Mouse (Mus musculus) kidney, postnatal 10 days (tissue): ENCODE data around the gene Bet1l.
A peak's percentile ranks its signal among the peaks of the same experiment; 100 is the strongest.
"Not testable (repeated sequence)": the region's sequence is repeated elsewhere in the genome, so short reads cannot be mapped to it uniquely, and the experiment has no call there.

Experiments
- DNase-seq: peaks from one replicate; pipeline ENCODE4 v3.0.0; 2021; ENCODE audit warnings: mixed read lengths

The Bet1l gene

GRCm38 (mm10) chr7:140857550-140858505, at the start of gene Bet1l:
TSS of gene Bet1l (minus strand) at chr7:140857577.
- no peak for DNase-seq

- no peak for DNase-seq
Observed at GRCm38 (mm10) chr7:140907131-140907530, 49.8 kb upstream of the Bet1l start.

GRCm38 (mm10) chr7:140905642-140906081, 48.3 kb upstream of the Bet1l start:
- no peak for DNase-seq

- DNase-seq: peak; percentile 90
Observed at GRCm38 (mm10) chr7:140903212-140903611, 45.8 kb upstream of the Bet1l start.

GRCm38 (mm10) chr7:140902036-140902875, 44.9 kb upstream of the Bet1l start:
- no peak for DNase-seq

- DNase-seq: no peak
Observed at GRCm38 (mm10) chr7:140900220-140900619, 42.8 kb upstream of the Bet1l start, which contains the start of gene Cox8b. TSS of gene Cox8b (minus strand) at chr7:140900446.

- DNase-seq: no peak
Observed at GRCm38 (mm10) chr7:140899121-140899520, 41.7 kb upstream of the Bet1l start.

GRCm38 (mm10) chr7:140897863-140898262, 40.5 kb upstream of the Bet1l start:
- DNase-seq: no peak

GRCm38 (mm10) chr7:140894611-140895010, 37.2 kb upstream of the Bet1l start:
- DNase-seq: no peak

GRCm38 (mm10) chr7:140894031-140894430, 36.7 kb upstream of the Bet1l start:
- no peak for DNase-seq

- not testable (repeated sequence) for DNase-seq
Observed at GRCm38 (mm10) chr7:140890636-140891035, 33.3 kb upstream of the Bet1l start.

GRCm38 (mm10) chr7:140882469-140882803, 25.1 kb upstream of the Bet1l start:
- no peak for DNase-seq

- peak; percentile 98 for DNase-seq
Observed at GRCm38 (mm10) chr7:140881696-140882468, 24.5 kb upstream of the Bet1l start, which contains the start of the genes Psmd13 and Sirt3. TSS of gene Psmd13 (plus strand) at chr7:140881968. TSS of gene Sirt3 (minus strand) at chr7:140882309.

- no peak for DNase-seq
Observed at GRCm38 (mm10) chr7:140880865-140881515, 23.6 kb upstream of the Bet1l start.

- peak; percentile 35 for DNase-seq
Observed at GRCm38 (mm10) chr7:140880419-140880818, 23.0 kb upstream of the Bet1l start.

GRCm38 (mm10) chr7:140879355-140879754, 22.0 kb upstream of the Bet1l start:
- DNase-seq: no peak

GRCm38 (mm10) chr7:140877364-140877763, 20.0 kb upstream of the Bet1l start:
- DNase-seq: no peak

GRCm38 (mm10) chr7:140874224-140874623, 16.8 kb upstream of the Bet1l start:
- DNase-seq: no peak

GRCm38 (mm10) chr7:140864761-140865160, 7.4 kb upstream of the Bet1l start:
- DNase-seq: no peak

- no peak for DNase-seq
Observed at GRCm38 (mm10) chr7:140860728-140861127, 3.4 kb upstream of the Bet1l start.

GRCm38 (mm10) chr7:140859997-140860396, 2.6 kb upstream of the Bet1l start:
- DNase-seq: no peak

- DNase-seq: no peak
Observed at GRCm38 (mm10) chr7:140858746-140859145, 1.4 kb upstream of the Bet1l start.
